Mouse (Mus musculus) heart, postnatal 0 days (tissue): Measurements from ENCODE around the gene Bloc1s3. TPM values are rescaled to one million over a fixed set of nuclear protein-coding genes. Genes with fewer than 3 reads are reported as not detected.

ENCODE experiments used
- ATAC-seq: fragments of 200-750 bp; cut with Nextera tagmentation; 2 replicates; pipeline ENCODE4 v1.8.0; 2017; ENCODE audit warnings: low read depth, moderate number of reproducible peaks, moderate library complexity; ENCODE audit not compliant: insufficient read depth
- DNase-seq: peaks from one replicate; pipeline ENCODE4 v3.0.0-alpha.2; 2016; ENCODE audit warnings: low spot score
- H3K27ac ChIP-seq: fragments of 300-500 bp; sonication (generic); 2 replicates; pipeline ENCODE4 v1.5.1; 2014; ENCODE audit warnings: low read depth, mild to moderate bottlenecking
- H3K27me3 ChIP-seq: fragments of 300-500 bp; sonication (generic); 2 replicates; pipeline ENCODE4 v1.6.1; 2014; ENCODE audit warnings: low read length, mixed read lengths; ENCODE audit not compliant: control insufficient read depth, insufficient read depth
- H3K36me3 ChIP-seq: fragments of 300-500 bp; sonication (generic); replicated peaks from 2 replicates; pipeline ENCODE4 v1.6.1; 2014; ENCODE audit warnings: low read length, mixed read lengths; ENCODE audit not compliant: control insufficient read depth, insufficient read depth
- H3K4me1 ChIP-seq: fragments of 300-500 bp; sonication (generic); 2 replicates; pipeline ENCODE4 v1.6.1; 2014; ENCODE audit warnings: antibody characterized with exemption; ENCODE audit not compliant: control insufficient read depth, insufficient read depth
- H3K4me2 ChIP-seq: fragments of 300-500 bp; sonication (generic); 2 replicates; pipeline ENCODE4 v1.6.1; 2014; ENCODE audit warnings: low read depth, mild to moderate bottlenecking, low read length, moderate library complexity
- H3K4me3 ChIP-seq: fragments of 300-500 bp; sonication (generic); 2 replicates; pipeline ENCODE4 v1.5.1; 2014; ENCODE audit warnings: low read depth, low read length
- H3K9ac ChIP-seq: fragments of 300-500 bp; sonication (generic); replicated peaks from 2 replicates; pipeline ENCODE4 v1.6.1; 2014; ENCODE audit warnings: low read depth, low read length, mixed read lengths
- H3K9me3 ChIP-seq: fragments of 300-500 bp; sonication (generic); replicated peaks from 2 replicates; pipeline ENCODE4 v1.6.1; 2016; ENCODE audit warnings: low read length; ENCODE audit not compliant: control insufficient read depth
- CTCF ChIP-seq: IDR thresholded peaks from 2 replicates; pipeline ENCODE4 v1.5.1; 2016; ENCODE audit warnings: antibody characterized with exemption, control low read depth, low read depth
- EP300 ChIP-seq: IDR thresholded peaks from 2 replicates; pipeline ENCODE4 v1.6.1; 2016; ENCODE audit warnings: antibody characterized with exemption, low read depth
- WGBS: fragments of 180-500 bp; shearing (Covaris S2); extraction: QIAGEN DNeasy Blood & Tissue Kit; methylation state at CpG from one replicate; pipeline ENCODE4 v1.1.7; 2014; 5-methylcytosine and 5-hydroxymethylcytosine counted together
- polyA plus RNA-seq: library from polyadenylated mRNA; unstranded; fragments of >200 nt; fragmentation: Nextera tagmentation; extraction: Ambion mirVana; gene quantifications from 2 replicates; pipeline ENCODE4 v1.2.1, GENCODE M21; 2015
- total RNA-seq: library from RNA; depleted of rRNA; stranded (reverse); fragments of >200 nt; gene quantifications from 2 replicates; pipeline ENCODE4 v1.2.3, GENCODE M21; 2014; ENCODE audit warnings: low replicate concordance

The Bloc1s3 gene
- total and polyA plus RNA-seq, 2 experiments from 2014 or later = 1.2 to 11.9 TPM

GRCm38 (mm10) chr7:19498326-19498725 lies 9.8 kb downstream of the Bloc1s3 start:
- H3K4me2 ChIP-seq = no peak overlapping the region
- H3K27ac ChIP-seq = no peak overlapping the region
- ATAC-seq (no peak), DNase-seq (no peak)
- no peak for TF ChIP-seq EP300
- no peak for TF ChIP-seq CTCF
- H3K4me3 ChIP-seq = no peak overlapping the region
- H3K36me3 ChIP-seq = no peaks in the 10 kb centered on the region
- no peaks in the 10 kb centered on the region for H3K4me1 ChIP-seq
- WGBS = 51% methylated on average over 4 of the region's 4 CpGs
- no peak overlapping the region for H3K9ac ChIP-seq
- H3K27me3 ChIP-seq = no peaks in the 10 kb centered on the region
- H3K9me3 ChIP-seq = no peaks in the 10 kb centered on the region

DNA sequence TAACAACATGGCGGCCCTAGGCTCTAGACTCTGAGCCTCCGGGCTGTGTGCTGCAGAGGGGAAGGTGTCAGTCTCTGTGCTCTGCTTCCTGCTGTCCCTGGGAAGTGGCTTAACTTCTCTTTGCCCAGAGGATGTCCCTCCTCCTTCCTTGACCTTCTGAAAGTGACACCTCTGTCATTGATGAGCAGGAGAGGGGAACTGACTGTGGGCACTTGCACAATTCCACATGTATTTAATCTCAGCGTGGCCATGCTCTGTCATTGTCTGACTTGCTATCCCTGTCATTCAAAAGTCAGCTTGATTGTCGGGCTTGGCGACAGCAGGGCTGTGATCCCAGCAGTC lies 12.0 kb downstream of the Bloc1s3 start:
- Histone ChIP-seq H3K9ac (no peak overlapping the region), H3K4me3 (no peak overlapping the region), H3K4me1 (peaks cover 4% of the 10 kb centered on the region), H3K9me3 (no peaks in the 10 kb centered on the region), H3K4me2 (no peak overlapping the region), H3K27ac (no peak overlapping the region), H3K27me3 (peaks cover 5% of the 10 kb centered on the region; the same call in 1 of the 2 replicates), H3K36me3 (no peaks in the 10 kb centered on the region)
- DNase-seq = no peak
- WGBS = 78% methylated on average over 5 of the region's 5 CpGs
- no peak for ATAC-seq
- TF ChIP-seq CTCF (no peak), EP300 (no peak)

GRCm38 (mm10) chr7:19495521-19496213 lies 12.5 kb downstream of the Bloc1s3 start:
- TF ChIP-seq EP300 (no peak), CTCF (no peak)
- ATAC-seq (no peak), DNase-seq (no peak)
- H3K27me3 ChIP-seq = peaks cover 10% of the 10 kb centered on the region
- H3K4me1 ChIP-seq = peaks cover 4% of the 10 kb centered on the region
- H3K9ac ChIP-seq = no peak overlapping the region
- H3K9me3 ChIP-seq = no peaks in the 10 kb centered on the region
- H3K27ac ChIP-seq = no peak overlapping the region
- H3K36me3 ChIP-seq = no peaks in the 10 kb centered on the region
- WGBS = 60% methylated on average over 20 of the region's 20 CpGs
- no peak overlapping the region for H3K4me2 ChIP-seq
- no peak overlapping the region for H3K4me3 ChIP-seq

- Histone ChIP-seq H3K27me3 (peaks cover 16% of the 10 kb centered on the region), H3K27ac (no peak overlapping the region), H3K36me3 (no peaks in the 10 kb centered on the region), H3K9me3 (no peaks in the 10 kb centered on the region), H3K4me1 (peaks cover 4% of the 10 kb centered on the region), H3K9ac (no peak overlapping the region), H3K4me3 (no peak overlapping the region), H3K4me2 (no peak overlapping the region)
- DNase-seq (no peak), ATAC-seq (no peak)
- no peak for TF ChIP-seq CTCF
- no peak for TF ChIP-seq EP300
- 78% methylated on average over 25 of the region's 25 CpGs for WGBS
These were observed 13.3 kb downstream of the Bloc1s3 start for GRCm38 (mm10) chr7:19494751-19495474.

- peak overlapping the region; percentile 25; the same call in 1 of the 2 replicates for H3K9ac ChIP-seq
These were observed 16.4 kb downstream of the Bloc1s3 start for GRCm38 (mm10) chr7:19491731-19492130.

More at GRCm38 (mm10) chr7:19491731-19492130, 16.4 kb downstream of the Bloc1s3 start:
- ATAC-seq = peak; percentile 61
- H3K4me3 ChIP-seq = peak overlapping the region; percentile 24; the same call in 1 of the 2 replicates
- under 1% methylated on average over 25 of the region's 26 CpGs for WGBS
- peak; percentile 42 for DNase-seq
- H3K9me3 ChIP-seq = no peaks in the 10 kb centered on the region
- H3K4me2 ChIP-seq = peak overlapping the region; percentile 60
- TF ChIP-seq EP300 (no peak), CTCF (peak; percentile 24)
- H3K27ac ChIP-seq = no peak overlapping the region
- H3K27me3 ChIP-seq = peaks cover 35% of the 10 kb centered on the region
- no peaks in the 10 kb centered on the region for H3K36me3 ChIP-seq
- H3K4me1 ChIP-seq = peaks cover 4% of the 10 kb centered on the region
